Mouse (Mus musculus) 3134 (cell line): ENCODE measurements around the gene March10.

Experiments used
- DNase-seq: peaks from one replicate; pipeline ENCODE4 v3.0.0-alpha.2; 2011; ENCODE audit warnings: low spot score; ENCODE audit not compliant: insufficient read length; ENCODE audit errors: extremely low read depth

Gene March10

GRCm38 (mm10) chr11:105317769-105318168 is 138.8 kb downstream of the March10 start:
- DNase-seq = no peak

- DNase-seq = no peak
These were observed 140.4 kb downstream of the March10 start for GRCm38 (mm10) chr11:105316121-105316520.

GRCm38 (mm10) chr11:105315296-105315695 is 141.2 kb downstream of the March10 start:
- peak; percentile 66 for DNase-seq

- DNase-seq = no peak
These were observed 142.9 kb downstream of the March10 start for GRCm38 (mm10) chr11:105313633-105314014.

- peak; percentile 50 for DNase-seq
These were observed 143.4 kb downstream of the March10 start for GRCm38 (mm10) chr11:105312972-105313632.

GRCm38 (mm10) chr11:105312311-105312942 is 144.1 kb downstream of the March10 start:
- peak; percentile 70 for DNase-seq

- DNase-seq = peak; percentile 89
These were observed 145.1 kb downstream of the March10 start for GRCm38 (mm10) chr11:105311291-105311975.
